Mouse (Mus musculus) intestine, embryonic 16.5 days (tissue): Measurements from ENCODE around the gene Fam192a. TPM values are rescaled to one million over a fixed set of nuclear protein-coding genes. Genes with fewer than 3 reads are reported as not detected.

Experiments
- ATAC-seq: fragments of 200-750 bp; cut with Nextera tagmentation; 2 replicates; pipeline ENCODE4 v1.8.0; 2017; ENCODE audit warnings: moderate TSS enrichment, moderate library complexity
- H3K27ac ChIP-seq: fragments of 300-500 bp; sonication (generic); 2 replicates; pipeline ENCODE4 v1.5.1; 2014; ENCODE audit warnings: mild to moderate bottlenecking, low read length
- H3K27me3 ChIP-seq: fragments of 300-500 bp; sonication (generic); replicated peaks from 2 replicates; pipeline ENCODE4 v1.6.1; 2014; ENCODE audit warnings: low read length, control low read depth, mixed read lengths; ENCODE audit not compliant: control insufficient read depth, insufficient read depth
- H3K36me3 ChIP-seq: fragments of 300-500 bp; sonication (generic); 2 replicates; pipeline ENCODE4 v1.6.1; 2014; ENCODE audit warnings: low read length, control low read depth; ENCODE audit not compliant: control insufficient read depth, insufficient read depth
- H3K4me1 ChIP-seq: fragments of 300-500 bp; sonication (generic); 2 replicates; pipeline ENCODE4 v1.6.1; 2014; ENCODE audit warnings: low read length, control low read depth, mixed read lengths; ENCODE audit not compliant: control insufficient read depth, insufficient read depth
- H3K4me2 ChIP-seq: fragments of 300-500 bp; sonication (generic); 2 replicates; pipeline ENCODE4 v1.6.1; 2014; ENCODE audit warnings: low read depth, low read length, control low read depth
- H3K4me3 ChIP-seq: fragments of 300-500 bp; sonication (generic); 2 replicates; pipeline ENCODE4 v1.5.1; 2014; ENCODE audit warnings: mild to moderate bottlenecking, low read length
- H3K9ac ChIP-seq: fragments of 300-500 bp; sonication (generic); 2 replicates; pipeline ENCODE4 v1.6.1; 2014; ENCODE audit warnings: low read depth, low read length
- H3K9me3 ChIP-seq: fragments of 300-500 bp; sonication (generic); 2 replicates; pipeline ENCODE4 v1.6.1; 2016; ENCODE audit warnings: low read length, control low read depth; ENCODE audit not compliant: control insufficient read depth
- WGBS: fragments of 180-500 bp; shearing (Covaris S2); extraction: QIAGEN DNeasy Blood & Tissue Kit; methylation state at CpG from one replicate; pipeline ENCODE4 v1.1.7; 2014; 5-methylcytosine and 5-hydroxymethylcytosine counted together
- polyA plus RNA-seq: library from polyadenylated mRNA; unstranded; fragments of >200 nt; fragmentation: Nextera tagmentation; extraction: Ambion mirVana; gene quantifications from 2 replicates; pipeline ENCODE4 v1.2.1, GENCODE M21; 2015

Fam192a gene
- polyA plus RNA-seq, 1 experiment from 2014 or later, result 56.4 TPM

DNA sequence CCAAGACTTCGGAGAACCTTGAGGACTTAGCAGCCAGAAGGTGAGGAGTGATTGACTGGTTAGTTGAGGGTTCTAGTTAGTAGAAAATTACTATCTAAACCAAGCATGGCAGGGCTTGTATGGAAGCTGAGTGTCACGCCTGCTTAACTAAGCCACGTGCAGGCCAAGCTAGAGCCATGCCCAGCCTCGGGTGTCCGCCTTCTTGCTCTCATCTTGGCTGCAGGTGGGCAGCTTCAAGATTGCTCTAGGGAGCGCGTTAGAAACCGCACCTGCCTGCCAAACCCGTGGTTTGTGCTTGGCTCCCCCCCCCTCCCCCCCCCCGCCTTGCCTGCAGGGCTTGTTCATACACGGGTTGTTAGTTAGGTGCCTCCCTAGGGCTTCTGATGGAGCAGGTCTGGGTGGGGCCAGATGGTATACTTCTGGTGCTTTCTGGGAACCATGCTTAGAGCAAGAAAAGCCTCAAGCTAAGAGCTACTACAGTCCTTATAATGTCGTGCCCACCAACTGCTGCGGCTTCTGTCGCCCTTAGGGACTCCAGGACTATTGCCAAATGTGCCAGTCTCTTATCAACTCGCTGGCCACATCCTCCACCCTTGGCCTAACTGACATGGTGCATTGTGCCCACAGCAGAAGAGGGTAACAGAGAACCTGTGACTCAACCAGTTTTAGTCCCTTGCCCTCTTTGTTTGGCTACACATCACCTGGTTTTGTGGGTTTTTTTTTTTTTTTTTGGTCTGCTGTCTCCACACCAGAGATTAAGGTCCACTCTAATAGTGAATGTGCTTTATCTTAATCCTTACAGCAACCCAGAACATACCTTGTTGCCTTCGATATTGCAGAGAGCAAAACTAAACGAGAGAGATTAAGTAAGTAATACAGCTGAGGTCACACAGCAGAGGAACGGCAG is 60.7 kb downstream of the Fam192a start:
- H3K27me3 ChIP-seq, result no peaks in the 10 kb centered on the region; the same call in 1 of the 2 replicates
- H3K9ac ChIP-seq, result no peak overlapping the region
- H3K4me2 ChIP-seq, result no peak overlapping the region
- 70% methylated on average over 18 of the region's 18 CpGs for WGBS
- H3K36me3 ChIP-seq, result no peaks in the 10 kb centered on the region
- ATAC-seq, result no peak
- no peak overlapping the region for H3K4me3 ChIP-seq
- H3K9me3 ChIP-seq, result no peaks in the 10 kb centered on the region
- no peaks in the 10 kb centered on the region for H3K4me1 ChIP-seq
- no peak overlapping the region for H3K27ac ChIP-seq

DNA sequence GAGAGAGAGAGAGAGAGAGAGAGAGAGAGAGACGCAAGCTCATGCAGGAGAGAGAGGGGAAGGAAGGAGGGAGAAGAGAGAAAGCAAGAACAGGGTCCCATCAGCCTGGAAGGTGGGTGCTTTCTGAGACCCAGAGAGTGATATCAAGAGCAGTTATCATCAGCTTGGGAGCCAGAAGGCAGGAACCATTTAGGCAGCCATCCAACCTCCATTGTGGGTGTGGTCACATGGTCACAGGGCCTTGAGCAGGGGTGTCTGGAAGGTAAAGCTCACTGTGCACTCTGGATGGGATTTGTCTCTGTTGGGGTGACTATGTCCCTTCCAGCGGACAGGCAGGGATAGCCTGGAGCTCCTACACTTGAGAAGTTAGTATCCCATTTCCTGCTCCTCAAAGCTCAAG is 61.8 kb downstream of the Fam192a start:
- H3K9ac ChIP-seq, result no peak overlapping the region
- H3K9me3 ChIP-seq, result no peaks in the 10 kb centered on the region
- no peak overlapping the region for H3K27ac ChIP-seq
- H3K36me3 ChIP-seq, result no peaks in the 10 kb centered on the region
- 78% methylated on average over 2 of the region's 2 CpGs for WGBS
- no peaks in the 10 kb centered on the region for H3K4me1 ChIP-seq
- H3K4me2 ChIP-seq, result no peak overlapping the region
- H3K4me3 ChIP-seq, result no peak overlapping the region
- H3K27me3 ChIP-seq, result no peaks in the 10 kb centered on the region; the same call in 1 of the 2 replicates
- no peak for ATAC-seq

DNA sequence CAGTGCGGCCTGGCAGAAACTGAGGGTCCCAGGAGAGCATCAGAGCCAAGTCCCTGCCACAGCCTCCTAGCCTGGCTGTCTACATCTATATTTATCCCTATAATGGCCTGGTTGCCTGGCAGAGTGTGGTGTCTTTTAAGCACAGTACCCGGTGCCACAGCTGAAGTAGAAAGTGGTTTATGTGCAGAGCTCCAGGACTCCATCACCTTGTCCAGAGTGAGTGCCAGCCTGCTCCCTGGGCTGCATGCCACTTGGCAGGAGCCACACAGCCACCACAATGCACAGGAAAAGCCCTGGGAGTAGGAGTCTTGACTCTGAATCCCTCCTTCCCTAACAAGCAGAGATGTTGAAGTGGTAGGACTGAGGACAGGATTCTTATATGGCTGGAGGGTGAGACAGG is 64.3 kb downstream of the Fam192a start:
- Histone ChIP-seq H3K9me3 (no peaks in the 10 kb centered on the region), H3K27me3 (peaks cover 2% of the 10 kb centered on the region; the same call in 1 of the 2 replicates), H3K4me2 (no peak overlapping the region), H3K36me3 (no peaks in the 10 kb centered on the region), H3K4me3 (no peak overlapping the region), H3K4me1 (0 out of 2 replicates have a peak, but pooled peaks cover 2% of the 10 kb centered on the region), H3K27ac (no peak overlapping the region), H3K9ac (no peak overlapping the region)
- no peak for ATAC-seq
- 68% methylated on average over 2 of the region's 2 CpGs for WGBS

DNA sequence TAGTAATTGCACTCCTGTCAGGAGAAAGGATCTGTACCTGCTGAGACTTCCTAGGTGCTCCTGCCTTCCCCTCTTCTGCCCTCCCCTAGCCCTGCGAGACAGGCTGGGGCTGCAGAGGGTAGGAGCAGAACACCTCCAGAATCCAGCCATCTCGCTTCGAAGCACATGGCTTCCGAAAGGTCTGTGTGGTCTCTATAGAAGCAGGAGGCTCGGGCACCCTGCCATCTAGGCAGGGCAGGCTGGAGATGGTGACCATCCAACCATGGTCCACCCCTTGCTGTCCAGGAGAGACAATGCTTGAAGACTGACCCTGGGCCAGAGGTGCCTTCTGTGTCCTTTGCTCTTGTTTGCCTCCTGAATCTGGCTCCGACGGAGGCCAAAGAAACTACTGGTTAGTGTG is 66.2 kb downstream of the Fam192a start:
- ATAC-seq, result no peak
- H3K9me3 ChIP-seq, result no peaks in the 10 kb centered on the region
- no peaks in the 10 kb centered on the region for H3K36me3 ChIP-seq
- no peak overlapping the region for H3K9ac ChIP-seq
- WGBS, result 89% methylated on average over 7 of the region's 7 CpGs
- peaks cover 8% of the 10 kb centered on the region for H3K4me1 ChIP-seq
- H3K4me2 ChIP-seq, result no peak overlapping the region
- H3K27ac ChIP-seq, result no peak overlapping the region
- H3K27me3 ChIP-seq, result peaks cover 2% of the 10 kb centered on the region; the same call in 1 of the 2 replicates
- no peak overlapping the region for H3K4me3 ChIP-seq

DNA sequence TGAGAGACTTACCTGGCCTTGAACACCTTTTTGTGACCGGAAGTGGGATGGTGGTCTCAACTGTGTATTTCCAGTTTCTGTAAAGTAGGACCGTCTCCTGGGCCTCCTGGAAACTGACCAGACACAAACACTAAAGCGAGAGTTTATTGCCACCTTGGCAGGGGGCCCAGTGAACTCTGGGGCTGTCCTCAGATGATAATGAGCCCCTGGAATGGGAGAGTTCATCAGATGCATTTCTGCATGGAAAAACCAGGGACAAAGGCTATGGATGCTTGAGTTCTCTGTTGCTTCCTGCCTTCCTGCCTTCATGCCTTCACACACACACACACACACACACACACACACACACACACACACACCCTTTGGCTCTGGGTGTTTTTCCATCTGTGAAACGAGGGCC is 67.2 kb downstream of the Fam192a start:
- Histone ChIP-seq H3K4me2 (no peak overlapping the region), H3K4me1 (peaks cover 8% of the 10 kb centered on the region), H3K4me3 (no peak overlapping the region), H3K27me3 (peaks cover 2% of the 10 kb centered on the region; the same call in 1 of the 2 replicates), H3K9me3 (no peaks in the 10 kb centered on the region), H3K36me3 (no peaks in the 10 kb centered on the region), H3K9ac (no peak overlapping the region), H3K27ac (no peak overlapping the region)
- no peak for ATAC-seq
- 31% methylated on average over 4 of the region's 4 CpGs for WGBS

DNA sequence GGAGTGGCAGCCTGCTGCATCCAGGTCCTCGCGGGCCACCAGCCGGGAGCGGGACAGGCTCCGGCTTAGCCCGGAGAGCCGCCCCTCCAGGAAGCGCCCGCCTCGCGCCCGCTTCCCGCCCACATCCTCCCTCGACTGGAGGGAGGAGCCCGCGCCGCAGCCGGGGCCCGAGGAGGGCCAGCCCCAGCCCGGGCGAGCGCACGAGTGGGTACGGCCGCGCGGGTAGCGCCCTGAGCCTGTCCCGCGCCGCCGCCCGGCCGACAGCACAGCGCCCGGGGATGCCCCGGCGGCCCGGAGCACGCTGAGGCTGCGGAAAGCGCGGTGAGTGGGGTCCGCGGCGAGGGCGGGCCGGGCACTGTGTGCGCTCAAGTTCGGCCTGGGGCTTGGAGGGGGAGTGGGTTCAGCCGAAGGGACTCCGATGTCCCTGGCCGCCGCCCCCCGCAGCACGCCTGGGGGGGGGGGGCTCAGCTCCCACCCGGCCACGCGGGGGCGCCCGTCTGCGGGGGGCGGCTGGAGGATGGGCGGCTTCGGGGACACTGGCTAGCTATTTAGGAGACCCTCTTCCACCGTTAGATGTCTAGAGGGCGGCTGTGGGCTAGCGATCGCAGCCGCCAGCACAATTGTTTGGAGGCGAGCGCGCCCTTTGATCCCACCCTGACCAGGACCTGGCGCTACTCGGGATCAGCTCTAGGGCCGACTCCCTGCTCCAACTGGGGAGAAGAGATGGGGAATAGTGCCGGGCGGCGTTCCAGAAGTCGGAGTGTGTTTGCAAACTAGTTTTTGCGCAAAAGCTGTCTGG is 68.7 kb downstream of the Fam192a start, which contains the start of gene Cpne2:
Gene Cpne2, plus strand, starts transcription at position 118 of the 799 bp plus-strand sequence.
- Histone ChIP-seq H3K9ac (peak within 1 kb of the TSS; percentile 75), H3K27me3 (peaks cover 2% of the 10 kb centered on the region; the same call in 1 of the 2 replicates), H3K4me3 (peak within 1 kb of the TSS; percentile 73), H3K4me2 (peak within 1 kb of the TSS; percentile 95), H3K4me1 (peaks cover 8% of the 10 kb centered on the region), H3K27ac (no peak within 1 kb of the TSS), H3K36me3 (no peaks in the 10 kb centered on the region), H3K9me3 (no peaks in the 10 kb centered on the region)
- ATAC-seq, result peak; percentile 91
- under 1% methylated on average over 73 of the region's 81 CpGs for WGBS

DNA sequence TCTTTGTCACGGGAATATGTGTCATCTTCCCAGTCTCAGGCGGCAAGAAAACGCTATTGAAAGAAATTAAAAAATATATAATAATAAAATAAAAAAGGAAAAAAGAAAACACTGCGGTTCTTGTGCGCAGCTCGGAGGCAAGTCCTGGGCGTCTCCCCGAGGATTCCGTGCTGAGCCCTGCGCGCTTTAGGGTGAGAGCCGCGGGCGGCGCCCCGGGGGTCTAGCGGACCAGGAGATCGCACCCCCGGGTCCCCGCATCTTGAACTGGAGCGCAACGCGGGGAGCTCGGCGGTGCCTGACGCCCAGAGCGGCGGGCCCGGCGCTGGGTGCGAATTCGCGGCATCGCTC is 69.3 kb downstream of the Fam192a start:
- Histone ChIP-seq H3K4me2 (peak overlapping the region; percentile 95), H3K27me3 (peaks cover 2% of the 10 kb centered on the region; the same call in 1 of the 2 replicates), H3K4me3 (peak overlapping the region; percentile 73), H3K9ac (peak overlapping the region; percentile 75), H3K9me3 (no peaks in the 10 kb centered on the region), H3K36me3 (no peaks in the 10 kb centered on the region), H3K27ac (no peak overlapping the region), H3K4me1 (peaks cover 8% of the 10 kb centered on the region)
- ATAC-seq, result peak; percentile 19; the same call in 1 of the 2 replicates
- WGBS, result 1% methylated on average over 34 of the region's 34 CpGs

DNA sequence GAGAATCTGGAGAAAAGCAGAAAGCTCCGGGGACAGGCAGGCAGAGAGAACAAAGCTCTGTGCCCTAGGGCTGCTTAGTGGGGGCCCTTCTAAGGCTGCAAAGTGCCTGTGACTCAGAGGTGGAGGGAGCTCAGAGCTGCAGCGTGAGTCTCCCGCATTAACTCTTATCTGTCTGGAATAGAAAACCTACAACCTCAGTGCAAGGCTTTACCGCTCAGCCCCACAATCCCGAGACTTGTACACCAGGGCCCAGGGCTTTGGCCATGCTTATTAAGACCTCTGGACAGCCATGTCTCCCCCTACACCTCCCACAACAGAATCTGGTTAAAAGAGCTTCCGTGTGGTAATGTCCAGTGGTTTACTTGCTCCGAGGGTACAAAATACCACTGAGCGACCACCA is 69.8 kb downstream of the Fam192a start:
- ATAC-seq, result no peak
- no peaks in the 10 kb centered on the region for H3K36me3 ChIP-seq
- 5% methylated on average over 8 of the region's 8 CpGs for WGBS
- H3K4me3 ChIP-seq, result peak overlapping the region; percentile 73; the same call in 1 of the 2 replicates
- peaks cover 8% of the 10 kb centered on the region for H3K4me1 ChIP-seq
- peak overlapping the region; percentile 47; the same call in 1 of the 2 replicates for H3K9ac ChIP-seq
- H3K27me3 ChIP-seq, result peaks cover 2% of the 10 kb centered on the region; the same call in 1 of the 2 replicates
- H3K9me3 ChIP-seq, result no peaks in the 10 kb centered on the region
- no peak overlapping the region for H3K27ac ChIP-seq
- H3K4me2 ChIP-seq, result peak overlapping the region; percentile 95

DNA sequence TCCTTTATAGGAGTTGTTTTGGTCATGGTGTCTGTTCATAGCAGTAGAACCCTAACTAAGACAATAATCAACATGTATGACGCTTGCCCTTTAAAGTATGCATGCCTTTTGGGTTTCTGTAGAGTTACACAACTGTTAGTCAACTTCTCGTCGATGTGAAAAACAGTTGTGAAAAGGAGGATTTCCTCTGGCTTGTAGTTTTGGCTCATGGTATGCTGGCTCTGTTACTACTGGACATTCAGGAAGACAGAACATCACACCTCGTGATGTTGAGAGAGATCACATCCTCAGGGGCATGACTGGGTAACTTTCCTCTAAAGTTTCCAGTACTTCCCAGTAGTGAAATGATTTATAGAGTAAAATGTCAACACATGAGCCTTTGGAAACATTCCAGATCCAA is 71.2 kb downstream of the Fam192a start:
- H3K27ac ChIP-seq, result no peak overlapping the region
- 86% methylated on average over 4 of the region's 4 CpGs for WGBS
- 0 out of 2 replicates have a peak, but pooled peaks cover 2% of the 10 kb centered on the region for H3K27me3 ChIP-seq
- H3K4me2 ChIP-seq, result no peak overlapping the region
- no peaks in the 10 kb centered on the region for H3K9me3 ChIP-seq
- ATAC-seq, result no peak
- H3K9ac ChIP-seq, result no peak overlapping the region
- no peaks in the 10 kb centered on the region for H3K36me3 ChIP-seq
- H3K4me3 ChIP-seq, result no peak overlapping the region
- H3K4me1 ChIP-seq, result peaks cover 8% of the 10 kb centered on the region
